Mouse (Mus musculus) megakaryocyte, embryonic 14.5 days (primary cell): ENCODE data around the gene Sox2.

ENCODE experiments used
- FLI1 ChIP-seq: IDR thresholded peaks from 2 replicates; pipeline ENCODE4 v1.6.1; 2012; ENCODE audit warnings: low read length, inconsistent platforms, mixed read lengths
- GATA1 ChIP-seq: IDR thresholded peaks from 3 replicates; pipeline ENCODE4 v1.6.1; 2012; ENCODE audit warnings: mixed read lengths, low read length, inconsistent platforms, borderline replicate concordance

DNA sequence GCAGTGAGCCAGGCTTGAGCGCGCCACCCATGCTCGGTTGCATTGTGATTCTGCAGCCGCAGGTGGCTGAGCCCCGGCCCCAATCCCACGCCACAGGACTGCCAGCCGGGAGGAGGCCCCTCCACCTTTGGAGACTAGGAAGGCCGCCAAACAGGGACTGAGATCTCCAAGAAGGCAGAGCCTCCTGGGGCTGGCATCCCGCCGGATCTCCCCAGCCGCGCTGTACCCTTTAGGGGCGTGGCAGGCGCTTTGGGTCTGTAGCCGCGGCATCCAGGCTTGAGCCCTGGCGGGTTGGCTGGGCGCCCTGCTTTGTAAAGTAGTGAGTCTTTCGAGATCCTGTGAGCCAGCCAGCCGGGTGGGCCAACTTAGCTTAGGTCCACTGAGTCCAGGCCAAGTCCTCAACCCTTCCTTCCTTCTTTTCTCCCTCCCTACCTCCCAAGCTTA, 7.7 kb upstream of the Sox2 start:
- no peak for TF ChIP-seq GATA1
- TF ChIP-seq FLI1: no peak
